In the genomic region with DNA sequence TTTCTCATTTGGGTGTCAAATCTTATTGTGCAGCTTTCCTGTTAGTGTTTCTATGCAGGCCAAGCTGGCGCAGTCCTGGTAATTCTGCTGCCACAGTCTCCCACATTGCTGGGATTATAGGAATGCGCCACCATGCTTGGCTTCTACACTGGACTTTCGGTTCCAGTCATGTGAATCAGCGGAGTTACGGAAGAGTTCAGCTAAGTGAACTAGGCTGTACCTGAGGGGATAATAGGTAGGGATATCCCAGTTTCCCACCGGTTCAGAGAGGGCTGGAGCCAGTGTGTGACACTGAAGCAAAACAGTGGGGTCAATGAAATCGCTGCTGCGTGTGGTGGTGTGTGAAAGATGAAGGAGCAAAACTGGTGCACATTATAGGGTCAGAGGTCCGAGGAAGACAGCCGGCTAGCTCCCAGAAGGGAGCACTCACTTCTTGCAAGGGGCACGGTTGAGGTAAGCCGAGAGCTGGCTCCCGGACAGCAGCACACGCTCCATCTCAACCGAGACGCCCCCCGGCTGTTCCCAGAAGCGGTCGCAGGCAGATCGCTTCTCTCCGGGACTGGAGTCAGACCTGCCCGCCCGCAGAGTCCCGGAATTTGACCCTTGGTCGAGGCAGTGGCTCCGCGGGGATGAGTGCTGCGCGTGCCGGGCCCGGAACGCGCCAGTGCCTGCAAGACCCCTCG, we compare ENCODE assay signal across 8 mouse cellular contexts. TPM values are rescaled to one million over a fixed set of nuclear protein-coding genes. Genes with fewer than 3 reads are reported as not detected.
DNase-seq lines count a peak whose midpoint lies in the region; ATAC-seq and TF ChIP-seq lines count a peak whose summit lies in the region.

No protein-coding gene starts in this region.

- ATAC-seq in hindbrain, embryonic 12.5 days (ENCODE audit: low FRiP score): peak; percentile 66
- 0 out of 2 replicates have a peak, but pooled peaks have one; percentile 5 for ATAC-seq in limb, embryonic 15.5 days (ENCODE audit: insufficient number of reproducible peaks, low FRiP score, low TSS enrichment, low read depth)

- peak in 1 of 2 experiments; percentile 46 for DNase-seq in cerebellum, adult 2 months
- no peak for DNase-seq in cerebellum, adult 9-10 months
- no peak for DNase-seq in ES-E14 (ENCODE audit: low read depth, low spot score)
- DNase-seq in gastrocnemius, adult 18-20 months (ENCODE audit: low spot score): no peak
- no peak for DNase-seq in embryo, embryonic 10 days (ENCODE audit: low spot score)
- DNase-seq in left cerebral cortex, postnatal 4 days: no peak

- H3K36me3 ChIP-seq in ES-E14 (ENCODE audit: control insufficient read depth, insufficient read depth, low read length, poor library complexity, severe bottlenecking): no peaks in the 10 kb centered on the region
- H3K36me3 ChIP-seq in hindbrain, embryonic 12.5 days: peaks cover 11% of the 10 kb centered on the region
- peaks cover 3% of the 10 kb centered on the region for H3K36me3 ChIP-seq in limb, embryonic 15.5 days

- in situ Hi-C loops in ES-E14 (cut with MboI; ENCODE audit: low sequenced_read_pairs in 2 of 2, unreplicated experiment in 2 of 2): no loop called here

- 2% methylated on average over 34 of the region's 34 CpGs for WGBS in cerebellum, adult 2 months
- 7% methylated on average over 34 of the region's 34 CpGs for WGBS in hindbrain, embryonic 12.5 days
- 5% methylated on average over 34 of the region's 34 CpGs for WGBS in limb, embryonic 15.5 days

- H3K9ac ChIP-seq in ES-E14 (ENCODE audit: insufficient read depth, low read depth, low read length, poor library complexity, severe bottlenecking): peak overlapping the region; percentile 91
- H3K9ac ChIP-seq in hindbrain, embryonic 12.5 days: peak overlapping the region; percentile 89
- peak overlapping the region; percentile 82 for H3K9ac ChIP-seq in limb, embryonic 15.5 days

- no peak for TF ChIP-seq POLR2A in cerebellum, adult 2 months (IDR thresholded peaks at IDR 0.05; ENCODE audit: borderline replicate concordance, insufficient read depth, low read length)

- H3K27ac ChIP-seq in cerebellum, adult 2 months (ENCODE audit: insufficient read depth, low read length): peak overlapping the region; percentile 86
- H3K27ac ChIP-seq in ES-E14 (ENCODE audit: insufficient read depth, low read depth, low read length, poor library complexity, severe bottlenecking): peak overlapping the region; percentile 37; the same call in 1 of the 2 replicates
- H3K27ac ChIP-seq in hindbrain, embryonic 12.5 days: peak overlapping the region; percentile 94
- peak overlapping the region; percentile 88 for H3K27ac ChIP-seq in limb, embryonic 15.5 days

- peak overlapping the region; percentile 62 for H3K4me2 ChIP-seq in hindbrain, embryonic 12.5 days (replicated peaks)
- peak overlapping the region; percentile 76 for H3K4me2 ChIP-seq in limb, embryonic 15.5 days

- H3K4me1 ChIP-seq in cerebellum, adult 2 months (ENCODE audit: control insufficient read depth, insufficient read depth, low read length): peaks cover 3% of the 10 kb centered on the region; the same call in 1 of the 2 replicates
- H3K4me1 ChIP-seq in ES-E14 (ENCODE audit: control insufficient read depth in 2 of 2, insufficient read depth in 2 of 2, low read length in 2 of 2, poor library complexity in 1 of 2): peaks cover 0 to 2% of the 10 kb centered on the region in 2 experiments; a peak in 1 of 4 replicates
- peaks cover 22% of the 10 kb centered on the region for H3K4me1 ChIP-seq in hindbrain, embryonic 12.5 days
- peaks cover 9% of the 10 kb centered on the region for H3K4me1 ChIP-seq in limb, embryonic 15.5 days

- H3K27me3 ChIP-seq in cerebellum, adult 2 months (ENCODE audit: control insufficient read depth, insufficient read depth, low read length): no peaks in the 10 kb centered on the region
- no peaks in the 10 kb centered on the region for H3K27me3 ChIP-seq in hindbrain, embryonic 12.5 days
- peaks cover 7% of the 10 kb centered on the region; the same call in 1 of the 2 replicates for H3K27me3 ChIP-seq in limb, embryonic 15.5 days

- no peak for TF ChIP-seq CTCF in cerebellum, adult 2 months (IDR thresholded peaks at IDR 0.05; ENCODE audit: borderline replicate concordance, insufficient read depth, low read depth, low read length)

- peak overlapping the region; percentile 80 for H3K4me3 ChIP-seq in cerebellum, adult 2 months (replicated peaks; ENCODE audit: insufficient read depth, low read depth, low read length)
- H3K4me3 ChIP-seq in ES-E14 (ENCODE audit: insufficient read depth in 1 of 2, low read depth in 1 of 2, low read length in 2 of 2, poor library complexity in 1 of 2, severe bottlenecking in 1 of 2): peak overlapping the region; percentile 92 to 97
- H3K4me3 ChIP-seq in hindbrain, embryonic 12.5 days: peak overlapping the region; percentile 77
- peak overlapping the region; percentile 85 for H3K4me3 ChIP-seq in limb, embryonic 15.5 days

- H3K9me3 ChIP-seq in ES-E14 (ENCODE audit: control insufficient read depth, insufficient read depth, low read depth, low read length): no peaks in the 10 kb centered on the region
- H3K9me3 ChIP-seq in hindbrain, embryonic 12.5 days (replicated peaks): no peaks in the 10 kb centered on the region
- H3K9me3 ChIP-seq in limb, embryonic 15.5 days: no peaks in the 10 kb centered on the region

- intact Hi-C loops in left cerebral cortex, postnatal 4 days (cut with DNase I): no loop called here

TF ChIP-seq in ES-E14, 5 proteins besides CTCF, POLR2A, EP300 and RAD21:
- TF ChIP-seq ZNF384 (IDR thresholded peaks at IDR 0.05; ENCODE audit: low read depth, low read length) (no peak), MAFK (IDR thresholded peaks at IDR 0.05; ENCODE audit: insufficient read depth, low read depth, low read length) (no peak), CHD2 (IDR thresholded peaks at IDR 0.05; ENCODE audit: low read depth, low read length) (no peak), HCFC1 (IDR thresholded peaks at IDR 0.05; ENCODE audit: borderline replicate concordance, insufficient read depth, low read length) (no peak), ZC3H11A (IDR thresholded peaks at IDR 0.05; ENCODE audit: borderline replicate concordance, low read depth, low read length) (no peak)

RNA-seq across cellular contexts. Expression of a gene that starts 0.5 kb away (rescaled TPM):
- polyA plus RNA-seq in cerebellum, adult 2 months (2012; rRNA removed): 94.3 and 99.6 TPM in 2 replicates
- total RNA-seq in ES-E14 (2012; rRNA removed): 46.0 and 72.9 TPM in 2 replicates
- 72.7 and 78.3 TPM in 2 replicates for polyA plus RNA-seq in hindbrain, embryonic 12.5 days (2016; fragmentation: Nextera tagmentation; extraction: Ambion mirVana)
- 75.3 and 81.9 TPM in 2 replicates for polyA plus RNA-seq in limb, embryonic 15.5 days (2015; fragmentation: Nextera tagmentation; extraction: Ambion mirVana)
- total RNA-seq in gastrocnemius, adult 18-20 months (2021): 10 to 100 TPM; 37.4 to 44.9 TPM
- 10 to 100 TPM; 21.1 to 23.9 TPM for total RNA-seq in left cerebral cortex, postnatal 4 days (2021)

RNA-seq across cellular contexts. Expression of a gene that starts 2.4 kb away (rescaled TPM):
- polyA plus RNA-seq in cerebellum, adult 2 months (2012; rRNA removed): 3.8 and 5.7 TPM in 2 replicates
- total RNA-seq in ES-E14 (2012; rRNA removed): 0.27 and 0.58 TPM in 2 replicates
- 7.1 and 7.2 TPM in 2 replicates for polyA plus RNA-seq in hindbrain, embryonic 12.5 days (2016; fragmentation: Nextera tagmentation; extraction: Ambion mirVana)
- polyA plus RNA-seq in limb, embryonic 15.5 days (2015; fragmentation: Nextera tagmentation; extraction: Ambion mirVana): 0.36 and 0.47 TPM in 2 replicates
- not detected for total RNA-seq in gastrocnemius, adult 18-20 months (2021)
- 1 to 10 TPM; 2.0 to 2.4 TPM for total RNA-seq in left cerebral cortex, postnatal 4 days (2021)

RNA-seq across cellular contexts. Expression of a gene that starts 13.0 kb away (rescaled TPM):
- polyA plus RNA-seq in cerebellum, adult 2 months (2012; rRNA removed): 21.2 and 21.8 TPM in 2 replicates
- 1.4 and 1.9 TPM in 2 replicates for total RNA-seq in ES-E14 (2012; rRNA removed)
- 13.7 and 14.4 TPM in 2 replicates for polyA plus RNA-seq in hindbrain, embryonic 12.5 days (2016; fragmentation: Nextera tagmentation; extraction: Ambion mirVana)
- 4.2 and 5.3 TPM in 2 replicates for polyA plus RNA-seq in limb, embryonic 15.5 days (2015; fragmentation: Nextera tagmentation; extraction: Ambion mirVana)
- 10 to 100 TPM; 10.9 to 12.7 TPM for total RNA-seq in gastrocnemius, adult 18-20 months (2021)
- total RNA-seq in left cerebral cortex, postnatal 4 days (2021): 10 to 100 TPM; 50.1 to 52.5 TPM

RNA-seq across cellular contexts. Expression of a gene that starts 13.1 kb away (rescaled TPM):
- 0.77 and 1.0 TPM in 2 replicates for polyA plus RNA-seq in cerebellum, adult 2 months (2012; rRNA removed)
- total RNA-seq in ES-E14 (2012; rRNA removed): 9.3 and 13.3 TPM in 2 replicates
- polyA plus RNA-seq in hindbrain, embryonic 12.5 days (2016; fragmentation: Nextera tagmentation; extraction: Ambion mirVana): 3.1 and 3.8 TPM in 2 replicates
- polyA plus RNA-seq in limb, embryonic 15.5 days (2015; fragmentation: Nextera tagmentation; extraction: Ambion mirVana): 2.9 TPM in 2 replicates
- under 1 TPM; 0.09 to 0.16 TPM for total RNA-seq in gastrocnemius, adult 18-20 months (2021)
- total RNA-seq in left cerebral cortex, postnatal 4 days (2021): under 1 TPM; 0.88 to 0.93 TPM

RNA-seq across cellular contexts. Expression of a gene that starts 24.1 kb away (rescaled TPM):
- polyA plus RNA-seq in cerebellum, adult 2 months (2012; rRNA removed): 140 and 145 TPM in 2 replicates
- total RNA-seq in ES-E14 (2012; rRNA removed): 2.4 and 7.1 TPM in 2 replicates
- polyA plus RNA-seq in hindbrain, embryonic 12.5 days (2016; fragmentation: Nextera tagmentation; extraction: Ambion mirVana): 30.7 and 31.8 TPM in 2 replicates
- polyA plus RNA-seq in limb, embryonic 15.5 days (2015; fragmentation: Nextera tagmentation; extraction: Ambion mirVana): 16.8 and 22.2 TPM in 2 replicates
- total RNA-seq in gastrocnemius, adult 18-20 months (2021): 10 to 100 TPM; 35.2 to 38.7 TPM
- total RNA-seq in left cerebral cortex, postnatal 4 days (2021): 10 to 100 TPM; 56.5 to 65.2 TPM

Comparison
In these comparisons a context has a peak if more than half of its experiments do, and no peak if none do; other contexts are left out.
1. H3K27ac ChIP-seq: peak in every context shown above with its lines; median percentile 94 in hindbrain, embryonic 12.5 days; 88 in limb, embryonic 15.5 days; 86 in cerebellum, adult 2 months; 37 in ES-E14.